In genomic region chr4:89688804-89689497, GRCm38 (mm10) we compare ENCODE assay signal across 8 mouse cellular contexts. TPM values are rescaled to one million over a fixed set of nuclear protein-coding genes. Genes with fewer than 3 reads are reported as not detected.
DNase-seq lines count a peak whose midpoint lies in the region; ATAC-seq lines count a peak whose summit lies in the region.

No protein-coding gene starts in this region.

- H3K27ac ChIP-seq in hindbrain, embryonic 16.5 days (ENCODE audit: low read depth, low read length) = no peak overlapping the region
- H3K27ac ChIP-seq in midbrain, embryonic 13.5 days = no peak overlapping the region

- peak; percentile 34; the same call in 1 of the 2 replicates for ATAC-seq in frontal cortex, adult (ENCODE audit: low TSS enrichment)
- ATAC-seq in hindbrain, embryonic 16.5 days = no peak
- ATAC-seq in midbrain, embryonic 13.5 days = peak; percentile 6; the same call in 1 of the 2 replicates
- ATAC-seq in CD4-positive, CD25-positive, alpha-beta regulatory T cell, adult 4 months = no peak

- peak overlapping the region; percentile 66 for H3K9ac ChIP-seq in hindbrain, embryonic 16.5 days (ENCODE audit: low read depth, low read length)
- peak overlapping the region; percentile 65 for H3K9ac ChIP-seq in midbrain, embryonic 13.5 days (replicated peaks)

- H3K9me3 ChIP-seq in hindbrain, embryonic 16.5 days (ENCODE audit: control insufficient read depth, low read length) = no peaks in the 10 kb centered on the region
- no peaks in the 10 kb centered on the region for H3K9me3 ChIP-seq in midbrain, embryonic 13.5 days

- no peak for DNase-seq in frontal cortex, postnatal 14 days (ENCODE audit: low spot score in 2 of 2)
- peak; percentile 67 for DNase-seq in ZHBTc4 (ENCODE audit: low read depth, low spot score)
- no peak for DNase-seq in cerebellum, adult 9-11 months
- no peak for DNase-seq in spleen, adult 12 weeks (ENCODE audit: low spot score)

- H3K4me3 ChIP-seq in hindbrain, embryonic 16.5 days (ENCODE audit: low read length) = peak overlapping the region; percentile 67
- peak overlapping the region; percentile 65 for H3K4me3 ChIP-seq in midbrain, embryonic 13.5 days (replicated peaks)

- H3K27me3 ChIP-seq in hindbrain, embryonic 16.5 days (replicated peaks; ENCODE audit: control insufficient read depth, insufficient read depth, low read length) = peaks cover 26% of the 10 kb centered on the region
- H3K27me3 ChIP-seq in midbrain, embryonic 13.5 days = peaks cover 50% of the 10 kb centered on the region

- peak overlapping the region; percentile 90 for H3K4me2 ChIP-seq in hindbrain, embryonic 16.5 days (ENCODE audit: low read length)
- H3K4me2 ChIP-seq in midbrain, embryonic 13.5 days (replicated peaks) = peak overlapping the region; percentile 79

- 3% methylated on average over 16 of the region's 16 CpGs for WGBS in hindbrain, embryonic 16.5 days
- WGBS in midbrain, embryonic 13.5 days = 2% methylated on average over 16 of the region's 16 CpGs

- H3K4me1 ChIP-seq in hindbrain, embryonic 16.5 days (ENCODE audit: control insufficient read depth, insufficient read depth, low read depth, low read length) = peaks cover 9% of the 10 kb centered on the region; the same call in 1 of the 2 replicates
- peaks cover 12% of the 10 kb centered on the region for H3K4me1 ChIP-seq in midbrain, embryonic 13.5 days (replicated peaks)

- H3K36me3 ChIP-seq in hindbrain, embryonic 16.5 days (ENCODE audit: control insufficient read depth, insufficient read depth, low read length) = no peaks in the 10 kb centered on the region
- no peaks in the 10 kb centered on the region for H3K36me3 ChIP-seq in midbrain, embryonic 13.5 days

RNA-seq across cellular contexts. Expression of gene Dmrta1, which starts 9.7 kb away (rescaled TPM):
- polyA plus RNA-seq in hindbrain, embryonic 16.5 days (2015; fragmentation: Nextera tagmentation; extraction: Ambion mirVana) = 0.41 and 0.72 TPM in 2 replicates
- polyA plus RNA-seq in midbrain, embryonic 13.5 days (2015; fragmentation: Nextera tagmentation; extraction: Ambion mirVana) = 0.48 and 0.69 TPM in 2 replicates
- polyA plus RNA-seq in CD4-positive, CD25-positive, alpha-beta regulatory T cell, adult 4 months (2017; shearing (Covaris generic)) = not detected

Comparison
In these comparisons a context has a peak if more than half of its experiments do, and no peak if none do; other contexts are left out.
1. ATAC-seq: peak in frontal cortex, adult (single experiment) and midbrain, embryonic 13.5 days (single experiment); none in hindbrain, embryonic 16.5 days (single experiment) and CD4-positive, CD25-positive, alpha-beta regulatory T cell, adult 4 months (single experiment).